Mouse (Mus musculus) limb, embryonic 14.5 days (tissue): ENCODE results near the gene 9630041A04Rik. TPM values are rescaled to one million over a fixed set of nuclear protein-coding genes. Genes with fewer than 3 reads are reported as not detected.

Source experiments
- ATAC-seq: fragments of 200-750 bp; cut with Nextera tagmentation; 2 replicates; pipeline ENCODE4 v1.8.0; 2017; ENCODE audit warnings: low read depth, moderate number of reproducible peaks, moderate TSS enrichment; ENCODE audit not compliant: low FRiP score
- DNase-seq: peaks from one replicate; pipeline ENCODE4 v3.0.0-alpha.2; 2015; ENCODE audit warnings: low spot score
- H3K27ac ChIP-seq: fragments of 300-500 bp; sonication (generic); replicated peaks from 2 replicates; pipeline ENCODE4 v1.5.1; 2014; ENCODE audit warnings: low read depth, mild to moderate bottlenecking, low read length, moderate library complexity, mixed read lengths
- H3K27me3 ChIP-seq: fragments of 300-500 bp; sonication (generic); 2 replicates; pipeline ENCODE4 v1.6.1; 2014; ENCODE audit warnings: low read length, mixed read lengths; ENCODE audit not compliant: control insufficient read depth, insufficient read depth
- H3K36me3 ChIP-seq: fragments of 300-500 bp; sonication (generic); 2 replicates; pipeline ENCODE4 v1.6.1; 2014; ENCODE audit warnings: mild to moderate bottlenecking, low read length, moderate library complexity, mixed read lengths; ENCODE audit not compliant: control insufficient read depth, insufficient read depth
- H3K4me1 ChIP-seq: fragments of 300-500 bp; sonication (generic); 2 replicates; pipeline ENCODE4 v1.6.1; 2014; ENCODE audit warnings: antibody characterized with exemption, low read length, mixed read lengths; ENCODE audit not compliant: control insufficient read depth, insufficient read depth
- H3K4me2 ChIP-seq: fragments of 300-500 bp; sonication (generic); replicated peaks from 2 replicates; pipeline ENCODE4 v1.6.1; 2014; ENCODE audit warnings: low read depth, mild to moderate bottlenecking, low read length, moderate library complexity; ENCODE audit not compliant: severe bottlenecking
- H3K4me3 ChIP-seq: fragments of 300-500 bp; sonication (generic); replicated peaks from 2 replicates; pipeline ENCODE4 v1.5.1; 2014; ENCODE audit warnings: low read length
- H3K9ac ChIP-seq: fragments of 300-500 bp; sonication (generic); 2 replicates; pipeline ENCODE4 v1.6.1; 2014; ENCODE audit warnings: mild to moderate bottlenecking, low read depth, low read length, moderate library complexity; ENCODE audit not compliant: severe bottlenecking
- H3K9me3 ChIP-seq: fragments of 300-500 bp; sonication (generic); 2 replicates; pipeline ENCODE4 v1.6.1; 2016; ENCODE audit warnings: low read length; ENCODE audit not compliant: control insufficient read depth
- POLR2A ChIP-seq: fragments of 200-500 bp; IDR thresholded peaks from 2 replicates; pipeline ENCODE4 v1.8.0; 2012; ENCODE audit warnings: inconsistent platforms, mild to moderate bottlenecking, moderate library complexity, borderline replicate concordance; ENCODE audit not compliant: insufficient read depth, insufficient read length; ENCODE audit errors: extremely low read depth
- WGBS: fragments of 180-500 bp; shearing (Covaris S2); extraction: QIAGEN DNeasy Blood & Tissue Kit; methylation state at CpG from one replicate; pipeline ENCODE4 v1.1.7; 2014; 5-methylcytosine and 5-hydroxymethylcytosine counted together
- polyA plus RNA-seq, 2 experiments: library from polyadenylated mRNA; depleted of rRNA in 1 of 2; stranded (reverse) in 1 of 2; unstranded in 1 of 2; fragments of >200 nt; fragmentation: Nextera tagmentation in 1 of 2; extraction: Ambion mirVana in 1 of 2; gene quantifications; 2 replicates each; pipeline versions ENCODE4 v1.2.1 to v1.2.3; 2012 to 2014

Gene 9630041A04Rik
- polyA plus RNA-seq, 2 experiments, result not detected

DNA sequence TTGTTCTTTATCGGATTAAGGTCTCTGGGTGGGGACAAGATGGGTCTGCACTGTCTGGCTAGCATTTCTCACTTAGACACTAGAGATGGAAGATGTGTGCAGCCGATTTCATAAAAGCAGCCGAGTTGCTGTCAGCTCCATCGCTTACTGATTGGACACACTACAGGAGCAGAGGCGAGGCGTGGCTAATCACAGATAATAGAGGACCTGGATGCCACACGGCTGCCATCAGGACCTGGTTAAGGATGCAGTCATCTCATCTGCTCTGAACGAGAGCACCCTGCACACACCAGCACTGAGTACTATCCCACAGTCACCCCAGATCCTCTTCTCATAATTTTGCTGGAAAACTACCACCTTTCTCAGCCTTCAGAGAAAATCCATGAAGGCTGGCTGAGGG is 73.2 kb downstream of the 9630041A04Rik start:
- TF ChIP-seq POLR2A, result no peak
- Histone ChIP-seq H3K4me1 (no peaks in the 10 kb centered on the region), H3K27me3 (no peaks in the 10 kb centered on the region), H3K36me3 (no peaks in the 10 kb centered on the region), H3K27ac (no peak overlapping the region), H3K4me2 (no peak overlapping the region), H3K9ac (no peak overlapping the region), H3K9me3 (no peaks in the 10 kb centered on the region), H3K4me3 (no peak overlapping the region)
- 74% methylated on average over 8 of the region's 8 CpGs for WGBS
- DNase-seq, result no peak
- no peak for ATAC-seq

DNA sequence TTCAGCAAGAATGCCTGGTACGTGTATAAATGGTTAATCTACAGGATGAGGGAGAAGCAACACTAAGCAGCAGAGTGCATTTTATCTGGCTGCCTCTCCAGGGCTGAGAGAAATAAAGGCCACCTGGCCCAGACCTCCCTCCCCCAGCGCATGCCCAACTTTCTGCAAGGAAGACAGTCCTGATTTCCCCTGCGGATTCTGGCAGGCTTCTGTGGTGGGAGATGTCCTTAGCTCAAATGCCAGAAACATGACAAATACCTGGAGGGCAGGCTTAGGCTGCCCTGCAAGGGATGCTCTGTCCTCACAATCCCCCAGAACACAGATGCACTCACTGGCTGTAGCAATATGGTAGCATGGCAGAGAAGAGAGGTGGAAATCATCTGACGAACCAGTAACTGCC is 76.4 kb downstream of the 9630041A04Rik start:
- Histone ChIP-seq H3K27ac (no peak overlapping the region), H3K9me3 (no peaks in the 10 kb centered on the region), H3K4me1 (no peaks in the 10 kb centered on the region), H3K4me3 (no peak overlapping the region), H3K4me2 (no peak overlapping the region), H3K36me3 (no peaks in the 10 kb centered on the region), H3K27me3 (no peaks in the 10 kb centered on the region), H3K9ac (no peak overlapping the region)
- ATAC-seq, result no peak
- no peak for TF ChIP-seq POLR2A
- 66% methylated on average over 4 of the region's 4 CpGs for WGBS
- no peak for DNase-seq

DNA sequence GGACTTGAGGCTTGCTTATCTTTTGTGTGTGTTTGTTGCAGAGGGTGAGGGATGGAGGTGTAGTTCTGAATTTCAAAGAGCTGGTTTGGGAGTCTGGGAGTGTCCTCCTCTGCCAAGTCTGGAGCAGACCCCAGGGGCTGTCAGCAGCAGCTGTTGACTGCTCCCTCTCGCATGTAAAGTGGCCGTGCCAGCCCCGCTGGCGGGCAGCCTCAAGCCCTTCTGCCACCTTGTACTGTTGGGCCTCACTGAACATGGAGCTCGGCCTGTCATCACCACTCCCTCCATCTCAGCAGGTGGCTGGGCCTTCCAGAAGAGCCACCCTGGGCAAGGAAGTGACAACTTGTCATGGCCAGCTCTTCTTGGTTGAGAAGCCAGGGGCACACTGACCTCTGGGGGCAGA is 77.4 kb downstream of the 9630041A04Rik start:
- DNase-seq (no peak), ATAC-seq (no peak)
- no peak overlapping the region for H3K4me2 ChIP-seq
- WGBS, result 70% methylated on average over 5 of the region's 5 CpGs
- no peak overlapping the region for H3K27ac ChIP-seq
- H3K4me3 ChIP-seq, result no peak overlapping the region
- no peaks in the 10 kb centered on the region for H3K4me1 ChIP-seq
- no peak for TF ChIP-seq POLR2A
- no peaks in the 10 kb centered on the region for H3K9me3 ChIP-seq
- H3K9ac ChIP-seq, result no peak overlapping the region
- no peaks in the 10 kb centered on the region for H3K27me3 ChIP-seq
- no peaks in the 10 kb centered on the region for H3K36me3 ChIP-seq

DNA sequence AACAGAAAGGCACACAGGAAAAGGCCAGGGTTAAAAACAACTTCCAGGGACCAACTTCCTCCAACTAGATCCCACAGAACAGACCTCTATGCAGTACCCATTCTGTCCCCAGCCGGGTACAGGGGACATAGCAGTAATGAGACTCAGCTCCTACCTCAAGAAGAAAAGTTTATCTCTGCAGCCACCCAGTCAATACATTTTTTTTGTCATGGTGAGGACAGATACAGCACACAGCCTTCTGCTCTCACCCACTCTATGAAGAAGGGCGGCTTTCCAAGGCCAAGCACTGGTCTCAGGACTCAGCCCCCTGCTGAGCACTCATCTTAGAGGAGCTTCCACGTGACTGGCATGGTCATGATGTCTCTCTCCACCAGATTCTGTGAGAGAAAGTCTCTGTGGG is 78.5 kb downstream of the 9630041A04Rik start:
- ATAC-seq (no peak), DNase-seq (no peak)
- H3K4me2 ChIP-seq, result no peak overlapping the region
- no peaks in the 10 kb centered on the region for H3K9me3 ChIP-seq
- H3K27me3 ChIP-seq, result no peaks in the 10 kb centered on the region
- no peaks in the 10 kb centered on the region for H3K36me3 ChIP-seq
- no peak overlapping the region for H3K4me3 ChIP-seq
- WGBS, result 62% methylated on average over 3 of the region's 3 CpGs
- no peaks in the 10 kb centered on the region for H3K4me1 ChIP-seq
- no peak overlapping the region for H3K9ac ChIP-seq
- H3K27ac ChIP-seq, result no peak overlapping the region
- no peak for TF ChIP-seq POLR2A

DNA sequence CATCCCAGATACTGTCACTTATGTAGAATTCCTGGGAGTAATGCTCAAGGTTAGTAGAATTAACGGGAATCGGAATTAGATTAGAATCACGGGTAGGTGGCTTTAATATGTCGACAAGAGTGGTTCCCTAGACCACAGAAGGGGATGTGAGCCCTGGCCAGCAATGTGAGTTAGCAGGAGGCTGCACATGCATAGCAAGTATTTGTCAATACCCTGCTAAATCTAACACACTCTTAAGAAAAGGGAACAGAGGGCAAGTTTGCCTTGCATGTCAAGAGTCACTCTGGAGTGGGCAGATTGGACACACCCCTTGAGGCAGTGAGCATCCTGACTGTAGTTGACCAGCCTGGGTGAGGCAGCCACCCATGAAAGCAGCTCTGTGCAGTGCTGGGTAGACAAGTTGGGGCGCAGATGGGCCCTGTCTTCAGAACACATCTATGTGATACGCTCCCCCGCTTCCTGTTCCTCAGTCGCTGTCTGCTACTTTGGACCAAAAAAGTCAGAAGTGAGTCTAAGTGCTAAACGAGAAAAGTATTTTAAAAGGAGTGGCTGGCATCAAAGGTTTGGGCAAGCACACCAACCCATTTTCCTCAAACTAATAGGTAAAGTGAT is 80.5 kb downstream of the 9630041A04Rik start:
- Histone ChIP-seq H3K9ac (no peak overlapping the region), H3K4me1 (no peaks in the 10 kb centered on the region), H3K27ac (no peak overlapping the region), H3K9me3 (no peaks in the 10 kb centered on the region), H3K4me3 (no peak overlapping the region), H3K4me2 (no peak overlapping the region), H3K27me3 (no peaks in the 10 kb centered on the region), H3K36me3 (no peaks in the 10 kb centered on the region)
- ATAC-seq, result no peak
- DNase-seq, result no peak
- TF ChIP-seq POLR2A, result no peak
- 82% methylated on average over 9 of the region's 9 CpGs for WGBS

DNA sequence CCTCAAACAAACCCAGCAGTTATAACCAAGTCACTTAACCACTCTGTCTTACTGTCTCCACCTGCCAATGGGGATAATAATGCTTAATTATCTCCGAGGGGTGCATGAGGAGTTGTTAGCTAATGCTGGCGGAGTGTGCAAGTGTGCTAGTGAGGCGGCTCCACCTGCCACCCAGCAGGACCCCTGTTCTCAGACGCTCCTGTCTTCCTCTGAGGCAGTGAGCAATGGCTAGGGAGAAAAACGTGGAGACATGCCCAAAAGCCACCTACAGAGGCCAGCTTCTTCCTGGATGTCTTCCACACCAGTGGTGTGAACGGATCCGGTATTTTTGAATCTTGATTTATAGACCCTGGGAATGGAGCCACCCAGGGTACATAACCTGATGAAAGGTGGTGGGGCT is 83.7 kb downstream of the 9630041A04Rik start:
- TF ChIP-seq POLR2A, result no peak
- Histone ChIP-seq H3K27me3 (no peaks in the 10 kb centered on the region), H3K4me3 (no peak overlapping the region), H3K4me2 (no peak overlapping the region), H3K9me3 (no peaks in the 10 kb centered on the region), H3K27ac (no peak overlapping the region), H3K4me1 (no peaks in the 10 kb centered on the region), H3K9ac (no peak overlapping the region), H3K36me3 (no peaks in the 10 kb centered on the region)
- DNase-seq (no peak), ATAC-seq (no peak)
- 37% methylated on average over 7 of the region's 7 CpGs for WGBS
